Mouse (Mus musculus): ENCODE results near the gene Usp24.

DNA sequence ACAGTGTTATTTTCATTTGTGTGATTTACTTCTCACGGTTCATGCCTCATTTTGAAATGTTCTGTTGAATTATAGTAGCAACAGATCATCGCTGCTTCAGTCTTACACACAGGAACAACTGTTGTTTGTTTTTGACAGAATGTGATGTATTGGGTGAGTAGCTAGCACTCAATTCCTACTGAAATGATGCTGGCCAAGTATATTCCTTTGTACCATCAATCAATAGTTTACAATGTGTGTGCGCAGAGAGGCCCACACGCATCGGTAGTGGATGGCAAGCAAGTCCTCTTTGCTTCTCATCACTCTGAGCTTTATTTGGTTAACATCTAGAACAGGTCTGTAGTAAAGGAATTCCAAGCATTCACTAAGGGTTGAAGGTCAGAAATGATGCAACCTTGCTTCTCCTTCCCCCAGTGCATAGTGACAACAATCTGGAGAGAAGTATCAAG is 14.4 kb downstream of the Usp24 start:
- TF ChIP-seq CTCF (IDR thresholded peaks at IDR 0.05; ENCODE audit: borderline replicate concordance, extremely low read depth, insufficient read depth, insufficient read length) (no peak), POLR2A (IDR thresholded peaks at IDR 0.05; ENCODE audit: borderline replicate concordance, extremely low read depth, insufficient read depth, insufficient read length, poor library complexity, severe bottlenecking) (no peak)
